Mouse (Mus musculus): Measurements from ENCODE around the gene Acot3. TPM values are rescaled to one million over a fixed set of nuclear protein-coding genes. Genes with fewer than 3 reads are reported as not detected.
"Not testable (repeated sequence)": the region's sequence is repeated elsewhere in the genome, so short reads cannot be mapped to it uniquely, and the experiment has no call there.

Gene Acot3
- total RNA-seq, 2 experiments from 2014 or later, result 1.2 to 1.4 TPM

- no peak for DNase-seq (ENCODE audit: low spot score in 2 of 2)
Observed at GRCm38 (mm10) chr12:84042248-84042647, 9.7 kb upstream of the Acot3 start.

GRCm38 (mm10) chr12:84044045-84044444 is 7.9 kb upstream of the Acot3 start:
- no peak for DNase-seq (ENCODE audit: low spot score in 2 of 2)

DNA sequence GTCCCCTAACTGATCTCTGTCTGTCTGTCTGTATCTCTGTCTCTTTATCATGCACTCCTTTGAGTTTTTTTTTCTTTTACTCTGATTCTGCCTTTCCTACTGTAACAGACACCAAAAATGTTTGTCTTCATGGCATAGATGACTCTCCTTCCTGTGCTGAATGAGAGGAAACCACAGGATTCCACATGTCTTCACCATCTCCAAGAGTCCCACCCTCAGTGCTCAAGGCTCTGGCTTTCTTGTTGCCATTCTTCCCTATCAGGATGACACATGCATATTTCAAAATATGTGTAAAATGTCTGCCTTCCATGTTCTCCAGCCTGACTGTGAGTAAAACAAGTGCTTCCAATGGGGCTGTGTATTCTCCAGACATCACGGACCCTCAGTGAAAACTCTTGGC is 5.0 kb upstream of the Acot3 start:
- no peak for DNase-seq (ENCODE audit: low spot score in 2 of 2)

DNA sequence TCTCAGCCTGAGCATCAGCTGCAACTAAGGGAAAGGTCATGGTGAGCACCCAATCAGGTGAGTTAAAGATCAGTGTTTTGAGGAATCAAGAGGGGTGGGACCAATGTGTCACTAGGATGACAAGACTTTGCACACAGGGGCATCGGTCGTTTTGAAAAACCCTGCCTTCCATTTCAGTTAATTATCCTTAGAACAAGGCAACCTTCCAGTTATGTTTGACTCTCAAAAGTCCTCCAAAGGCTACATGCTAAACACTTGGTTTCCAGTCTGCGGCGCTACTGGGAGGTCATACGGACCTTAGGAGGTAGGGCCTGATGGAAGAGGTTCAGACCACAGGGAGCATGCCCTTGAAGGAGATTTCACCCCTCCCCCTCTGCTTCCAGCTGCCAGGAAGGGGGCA is 1.2 kb upstream of the Acot3 start:
- DNase-seq (ENCODE audit: low spot score in 2 of 2), result not testable (repeated sequence)

GRCm38 (mm10) chr12:84052609-84053008 is 665 bp downstream of the Acot3 start:
- DNase-seq (ENCODE audit: low spot score in 2 of 2), result no peak

- DNase-seq (ENCODE audit: low spot score in 2 of 2), result peak in 1 of 2 experiments; percentile 24
Observed at GRCm38 (mm10) chr12:84053173-84053572, 1.2 kb downstream of the Acot3 start.

- DNase-seq (ENCODE audit: low spot score in 2 of 2), result peak in 1 of 2 experiments; percentile 22
Observed at GRCm38 (mm10) chr12:84053679-84054391, 1.9 kb downstream of the Acot3 start.

GRCm38 (mm10) chr12:84060946-84061345 is 9.0 kb downstream of the Acot3 start:
- no peak for DNase-seq (ENCODE audit: low spot score in 2 of 2)

DNA sequence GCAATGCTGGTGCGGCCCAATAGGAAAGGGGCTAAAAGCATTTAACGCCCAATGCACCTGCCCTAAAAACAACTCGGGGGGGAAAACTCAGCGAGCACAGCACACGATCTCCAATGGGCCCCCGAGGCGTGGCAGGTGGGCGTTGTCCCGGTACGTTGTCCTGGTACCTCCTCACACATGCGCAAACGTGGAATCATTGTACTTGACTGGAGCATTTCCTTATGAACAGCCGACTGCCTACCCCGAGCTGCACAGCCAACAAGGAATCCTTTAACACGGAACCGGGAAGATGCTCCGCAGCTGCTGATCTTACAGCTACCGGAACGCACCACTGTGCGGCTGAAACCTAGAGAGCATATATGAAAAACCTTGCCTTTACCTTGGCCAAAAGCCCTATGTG is 10.4 kb downstream of the Acot3 start:
- DNase-seq (ENCODE audit: low spot score in 2 of 2), result no peak

- no peak for DNase-seq (ENCODE audit: low spot score in 2 of 2)
Observed at GRCm38 (mm10) chr12:84063228-84063627, 11.3 kb downstream of the Acot3 start.

GRCm38 (mm10) chr12:84063833-84064232 is 11.9 kb downstream of the Acot3 start:
- no peak for DNase-seq (ENCODE audit: low spot score in 2 of 2)

DNA sequence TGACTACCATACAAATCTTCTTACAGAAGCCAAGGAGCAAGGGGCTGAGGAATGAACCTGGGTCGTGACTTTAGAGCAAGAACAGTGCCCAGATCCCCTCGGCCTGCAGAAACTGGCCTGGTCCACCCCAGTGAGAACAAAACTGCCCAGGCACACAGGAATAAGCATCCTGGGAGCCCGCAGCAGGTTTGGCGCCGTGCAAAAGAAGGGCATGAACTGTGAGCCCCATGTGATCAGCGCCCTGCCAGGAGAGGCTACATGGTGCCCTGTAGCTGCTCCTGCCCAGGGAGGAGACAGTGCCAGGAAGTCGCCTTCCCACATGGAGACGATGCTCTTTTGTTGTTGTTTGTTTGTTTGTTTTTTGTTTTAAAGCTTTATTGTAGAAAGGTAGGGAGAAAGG is 12.7 kb downstream of the Acot3 start:
- DNase-seq (ENCODE audit: low spot score in 2 of 2), result no peak

DNA sequence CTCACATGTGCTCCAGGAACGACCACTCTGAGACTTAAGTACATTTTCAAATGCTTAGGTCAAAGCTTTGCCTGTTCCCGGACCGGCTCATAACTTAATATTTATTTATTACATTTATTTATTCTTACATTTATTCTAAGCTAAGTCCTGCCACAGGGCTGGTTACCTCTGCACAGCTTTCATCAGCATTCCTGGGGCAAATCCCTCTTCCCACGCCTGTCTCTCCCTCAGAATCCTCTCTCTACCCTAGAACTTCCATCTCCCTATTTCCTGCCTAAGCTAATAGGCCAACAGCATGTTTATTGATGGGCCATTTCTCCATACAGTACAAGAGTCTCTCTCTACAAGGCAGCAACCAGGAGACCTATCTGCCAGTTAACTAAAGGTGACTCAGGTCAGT is 15.8 kb downstream of the Acot3 start:
- no peak for DNase-seq (ENCODE audit: low spot score in 2 of 2)

GRCm38 (mm10) chr12:84068296-84068695 is 16.4 kb downstream of the Acot3 start:
- DNase-seq (ENCODE audit: low spot score in 2 of 2), result no peak

- no peak for DNase-seq (ENCODE audit: low spot score in 2 of 2)
Observed at GRCm38 (mm10) chr12:84068986-84069385, 17.0 kb downstream of the Acot3 start, which contains the start of gene Acot5. TSS of gene Acot5 (plus strand) at chr12:84069325.

DNA sequence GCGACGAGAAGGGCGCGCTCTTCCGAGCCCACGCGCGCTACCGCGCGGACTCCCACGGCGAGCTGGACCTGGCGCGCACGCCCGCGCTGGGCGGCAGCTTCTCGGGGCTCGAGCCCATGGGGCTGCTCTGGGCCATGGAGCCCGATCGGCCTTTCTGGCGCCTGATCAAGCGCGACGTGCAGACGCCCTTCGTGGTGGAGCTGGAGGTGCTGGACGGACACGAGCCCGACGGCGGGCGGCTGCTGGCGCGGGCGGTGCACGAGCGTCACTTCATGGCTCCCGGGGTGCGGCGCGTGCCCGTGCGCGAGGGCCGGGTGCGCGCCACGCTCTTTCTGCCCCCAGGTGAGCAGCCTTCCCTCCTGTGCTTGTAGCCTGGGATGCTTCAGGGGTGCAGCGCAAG is 17.6 kb downstream of the Acot3 start:
- DNase-seq (ENCODE audit: low spot score in 2 of 2), result peak; percentile 36 to 46

DNA sequence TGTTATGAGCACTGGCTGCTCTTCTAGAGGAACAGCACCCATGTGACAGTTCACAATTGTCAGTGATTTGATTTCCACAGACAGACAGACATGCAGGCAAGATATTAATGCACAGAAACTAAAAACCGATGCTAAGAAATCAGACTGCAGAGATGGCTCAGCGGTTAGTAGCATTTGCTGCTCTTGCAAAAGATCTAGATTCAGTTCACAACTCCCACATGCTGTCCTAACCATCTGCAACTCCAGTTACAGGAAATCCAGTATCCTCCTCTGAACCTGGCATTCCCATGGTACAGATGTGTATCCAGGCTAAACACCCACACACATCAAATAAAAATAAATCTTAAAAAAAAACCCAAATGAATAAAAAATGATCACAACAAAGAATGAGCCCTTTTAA is 19.8 kb downstream of the Acot3 start:
- DNase-seq (ENCODE audit: low spot score in 2 of 2), result no peak

DNA sequence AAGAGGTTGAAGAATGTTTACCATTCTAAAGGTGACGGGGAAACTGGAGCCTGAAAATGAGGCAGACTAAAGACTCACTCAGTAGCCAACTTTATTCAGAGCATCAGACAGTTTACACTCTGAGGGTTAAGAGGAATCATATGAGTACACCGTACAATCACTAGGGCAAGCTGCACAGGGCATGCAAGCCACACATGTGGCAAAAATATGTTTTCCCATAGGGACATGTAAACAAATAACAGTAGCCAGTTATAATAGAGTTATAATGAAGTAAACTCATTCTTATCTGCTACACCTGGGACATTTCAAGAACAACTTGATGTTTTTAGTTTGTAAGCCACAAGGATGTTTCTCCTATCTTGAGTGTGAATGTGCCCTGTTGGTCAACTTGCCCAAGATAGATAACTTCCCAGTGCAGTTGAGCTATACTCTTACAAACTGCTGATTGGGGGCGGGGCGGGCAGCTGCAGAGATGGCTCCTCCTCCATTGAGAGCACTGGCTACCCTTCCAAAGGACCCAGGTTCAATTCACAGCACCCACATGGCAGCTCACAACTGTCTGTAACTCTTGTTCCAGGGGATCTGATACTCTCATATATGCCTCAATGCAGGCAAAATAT is 25.5 kb downstream of the Acot3 start:
- DNase-seq (ENCODE audit: low spot score in 2 of 2), result no peak

GRCm38 (mm10) chr12:84083842-84084241 is 31.9 kb downstream of the Acot3 start:
- no peak for DNase-seq (ENCODE audit: low spot score in 2 of 2)

- no peak for DNase-seq (ENCODE audit: low spot score in 2 of 2)
Observed at GRCm38 (mm10) chr12:84084581-84084980, 32.6 kb downstream of the Acot3 start.

DNA sequence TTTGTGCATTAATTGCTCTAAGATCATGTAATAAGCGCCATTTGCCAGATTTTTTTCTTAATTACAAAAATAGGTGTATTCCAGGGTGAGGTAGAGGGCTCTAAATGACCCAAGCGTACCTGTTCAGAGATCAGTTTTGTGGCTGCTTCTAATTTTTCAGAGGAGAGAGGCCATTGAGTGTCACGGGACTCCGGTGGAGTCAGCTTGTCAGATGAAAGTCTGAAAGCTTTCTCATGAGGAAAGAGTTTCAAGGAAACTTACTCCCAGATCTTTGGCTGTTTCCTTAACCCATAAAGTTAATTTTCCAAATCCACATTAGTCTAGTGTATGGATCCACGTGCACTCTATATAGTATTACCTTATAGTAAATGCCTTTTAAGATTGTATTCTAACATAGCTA is 42.7 kb downstream of the Acot3 start:
- DNase-seq (ENCODE audit: low spot score in 2 of 2), result not testable (repeated sequence)

- no peak for DNase-seq (ENCODE audit: low spot score in 2 of 2)
Observed at GRCm38 (mm10) chr12:84099605-84100004, 47.7 kb downstream of the Acot3 start.

- no peak for DNase-seq (ENCODE audit: low spot score in 2 of 2)
Observed at GRCm38 (mm10) chr12:84100071-84100470, 48.1 kb downstream of the Acot3 start.

Measured in layer of hippocampus, postnatal 10 days (tissue).